Mouse (Mus musculus) liver (tissue): ENCODE data around the gene Vmn1r63.
"Not testable (repeated sequence)": the region's sequence is repeated elsewhere in the genome, so short reads cannot be mapped to it uniquely, and the experiment has no call there.

Experiments
- DNase-seq: peaks from one replicate; pipeline ENCODE4 v3.0.0-alpha.2; 2020; ENCODE audit warnings: mixed read lengths

Gene Vmn1r63

DNA sequence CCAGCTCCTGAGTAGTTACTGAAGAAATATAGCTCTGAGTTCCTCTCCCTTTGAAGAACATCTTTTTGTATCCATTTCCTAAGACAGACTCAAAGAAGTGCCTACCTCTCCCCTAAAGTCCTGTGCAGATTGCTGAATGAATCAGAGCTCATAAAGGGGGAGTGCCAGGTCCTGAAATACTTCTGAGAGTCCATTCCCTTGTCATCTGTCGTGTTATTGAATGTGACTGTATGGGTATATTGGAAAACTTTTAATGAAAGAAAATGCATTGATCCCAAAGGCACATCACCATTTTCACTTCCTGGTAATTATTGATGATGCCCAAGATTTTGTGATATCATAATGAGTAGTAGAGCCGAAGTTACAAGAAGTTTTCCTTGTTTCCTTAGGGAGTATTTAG lies at the start of gene Vmn1r63:
TSS of gene Vmn1r63 (minus strand) at position 101 of the 400 bp plus-strand sequence.
- not testable (repeated sequence) for DNase-seq
